Mouse (Mus musculus) heart, postnatal 10 days (tissue): ENCODE data around the gene Pde4dip. TPM values are rescaled to one million over a fixed set of nuclear protein-coding genes. Genes with fewer than 3 reads are reported as not detected.

ENCODE experiments used
- DNase-seq, 2 experiments: peaks; one replicate each; pipeline ENCODE4 v3.0.0; 2021
- intact Hi-C: fragments of 180-260 bp; cut with DNase I; formaldehyde crosslinking; loops from one replicate; pipeline ENCODE4 v1.15.1; 2025
- total RNA-seq, 2 experiments: library from RNA; stranded (reverse); gene quantifications; 2 replicates each; pipeline ENCODE4 v1.2.3; 2021

Gene Pde4dip
- total RNA-seq, 2 experiments from 2014 or later, result 1,178 to 1,212 TPM

DNA sequence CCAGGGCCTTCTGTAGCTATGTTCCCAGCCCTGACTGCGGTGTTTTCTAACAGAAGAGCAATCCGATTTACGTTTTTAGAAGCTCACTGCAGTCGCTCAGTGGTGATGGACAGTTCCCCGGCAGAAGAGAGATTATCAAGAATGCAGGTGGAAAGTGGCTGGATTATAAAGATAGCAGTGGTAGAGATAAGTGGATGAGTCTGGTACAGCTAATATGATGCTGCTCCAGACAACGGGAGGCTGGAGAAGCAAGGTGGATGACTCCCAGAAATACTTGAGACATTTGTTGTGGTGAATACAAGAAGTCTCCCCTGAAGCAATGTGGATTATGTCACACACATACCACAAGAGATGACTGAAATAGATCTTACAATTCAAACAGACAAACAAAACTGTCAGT is 126.6 kb downstream of the Pde4dip start:
- no peak for DNase-seq
- intact Hi-C loops, result loop anchor here (10.0 kb wide), 1 partner anchor 253 kb away; the partner anchor contains the start of gene Notch2

DNA sequence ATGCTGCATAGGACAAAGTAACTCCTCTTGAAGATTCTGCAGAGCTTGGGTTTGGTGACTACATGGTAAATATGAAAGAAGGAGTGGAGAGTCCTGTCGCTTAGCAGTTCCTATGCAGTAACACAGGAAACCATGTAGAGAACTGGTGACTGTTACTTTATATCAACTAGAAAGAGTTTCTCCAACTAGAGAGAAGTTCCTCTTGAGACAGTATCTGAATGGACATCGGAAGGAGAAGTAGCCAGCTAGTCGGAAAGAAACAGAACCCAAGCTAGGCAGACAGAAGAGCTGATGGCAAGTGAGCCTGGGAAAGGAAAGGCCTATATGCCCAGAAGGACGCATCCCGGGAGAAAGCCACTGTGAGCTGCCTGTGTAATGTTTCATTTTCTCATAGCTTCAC is 127.3 kb downstream of the Pde4dip start:
- DNase-seq, result no peak
- intact Hi-C loops, result loop anchor here (10.0 kb wide), 1 partner anchor 254 kb away; the partner anchor contains the start of gene Notch2

DNA sequence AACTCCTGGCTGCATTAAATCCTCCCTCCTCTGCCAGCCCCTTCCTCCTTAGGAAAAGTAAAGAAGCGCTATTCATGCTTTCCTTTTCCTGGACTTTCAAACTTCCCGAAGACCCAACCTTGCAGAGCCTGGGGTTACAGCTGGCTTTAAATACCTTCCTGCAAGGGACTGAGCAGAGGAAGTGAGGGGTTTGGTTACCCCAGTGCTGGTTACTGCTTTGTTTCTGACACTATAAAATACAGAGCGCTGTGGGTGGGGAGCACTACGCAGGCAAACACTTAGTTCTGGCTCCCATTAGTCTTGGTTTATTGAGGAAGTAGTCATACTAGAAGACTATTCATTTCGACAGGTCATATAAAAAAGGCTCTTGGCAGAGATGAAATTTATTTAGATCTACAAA is 128.7 kb downstream of the Pde4dip start:
- intact Hi-C loops, result loop anchor here (10.0 kb wide), 1 partner anchor 255 kb away; the partner anchor contains the start of gene Notch2
- no peak for DNase-seq

- no peak for DNase-seq
- intact Hi-C loops, result no loop called here
Observed at GRCm38 (mm10) chr3:97757501-97757900, 131.0 kb downstream of the Pde4dip start.

DNA sequence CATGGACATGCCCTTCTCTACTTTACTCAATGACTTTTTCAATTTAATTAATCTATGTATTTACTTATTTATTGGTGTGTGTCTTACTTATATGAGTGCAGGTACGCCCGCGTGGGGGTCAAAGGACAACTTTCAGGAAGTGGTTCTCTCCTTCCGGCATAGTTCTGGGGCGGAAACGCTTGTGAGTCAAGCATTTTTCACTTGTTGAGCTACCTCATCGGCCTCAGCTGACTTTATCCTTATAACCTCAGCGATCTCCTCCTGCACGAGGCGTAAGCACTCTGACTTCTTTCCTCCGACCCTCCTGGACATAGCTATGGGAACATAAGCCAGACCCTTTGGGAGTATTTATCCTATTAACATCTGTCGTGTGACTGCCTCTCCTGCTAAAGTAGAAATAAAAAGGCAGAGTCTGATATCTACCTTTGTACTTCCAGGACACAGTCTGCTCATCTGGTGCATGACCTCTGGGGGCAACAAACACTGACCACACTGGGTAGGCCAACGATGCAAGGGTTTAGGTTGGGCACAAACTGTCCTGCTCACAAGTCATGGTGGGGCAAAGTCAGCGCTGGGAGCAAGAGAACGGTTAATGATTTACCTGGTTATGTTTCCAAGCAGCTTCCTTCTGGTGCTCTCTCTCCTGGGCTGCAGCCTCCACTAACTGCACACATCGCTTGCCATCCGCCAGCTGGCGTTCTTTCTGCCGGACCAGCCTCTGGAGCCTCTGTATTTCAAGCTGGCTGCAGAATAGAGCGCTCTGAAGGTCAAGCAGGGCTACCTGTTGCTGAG is 132.0 kb downstream of the Pde4dip start:
- intact Hi-C loops, result no loop called here
- no peak for DNase-seq

DNA sequence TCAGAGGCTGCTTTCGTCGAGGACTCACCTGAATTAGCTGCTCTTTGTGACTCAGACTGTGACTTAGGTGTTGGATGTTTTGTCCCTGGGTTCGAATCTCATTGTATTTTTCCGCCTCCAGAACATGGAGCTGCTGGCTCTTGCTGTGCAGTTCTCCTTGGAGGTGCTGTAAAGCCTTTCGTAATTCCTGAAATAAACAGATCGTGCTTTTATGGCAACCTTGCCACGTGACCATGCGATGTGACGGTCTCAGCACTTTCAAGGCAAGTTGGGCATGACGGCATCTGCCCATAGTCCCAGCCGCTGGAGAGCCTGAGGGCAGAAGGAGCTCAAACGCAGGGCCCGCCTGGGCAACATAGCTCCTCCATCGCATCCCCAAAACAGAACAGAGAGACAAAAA is 133.1 kb downstream of the Pde4dip start:
- no peak for DNase-seq
- intact Hi-C loops, result no loop called here

- no peak for DNase-seq
- intact Hi-C loops, result no loop called here
Observed at GRCm38 (mm10) chr3:97752901-97753300, 135.6 kb downstream of the Pde4dip start.

GRCm38 (mm10) chr3:97751566-97751965 is 136.9 kb downstream of the Pde4dip start:
- intact Hi-C loops, result no loop called here
- no peak for DNase-seq

DNA sequence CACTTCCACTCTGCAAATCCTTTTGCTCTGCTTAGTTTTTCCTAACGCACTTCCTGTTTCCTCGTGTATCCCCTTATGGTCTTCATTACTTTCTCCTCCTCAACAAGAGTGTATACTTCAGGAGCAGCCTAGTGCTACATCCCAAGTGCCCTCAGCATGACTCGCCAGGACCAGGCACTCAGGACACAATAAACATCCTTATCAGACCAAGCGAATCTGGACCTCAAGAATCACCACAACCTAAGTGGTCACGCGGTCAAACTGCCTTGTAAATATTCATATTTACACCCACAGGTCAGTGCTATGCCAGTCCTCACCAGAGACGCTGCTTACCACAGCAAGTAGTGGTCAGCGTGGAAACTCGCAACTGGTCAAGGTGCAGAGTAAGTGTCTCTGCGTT is 139.7 kb downstream of the Pde4dip start:
- intact Hi-C loops, result no loop called here
- no peak for DNase-seq

GRCm38 (mm10) chr3:97742841-97743240 is 145.7 kb downstream of the Pde4dip start:
- DNase-seq, result no peak
- intact Hi-C loops, result no loop called here

DNA sequence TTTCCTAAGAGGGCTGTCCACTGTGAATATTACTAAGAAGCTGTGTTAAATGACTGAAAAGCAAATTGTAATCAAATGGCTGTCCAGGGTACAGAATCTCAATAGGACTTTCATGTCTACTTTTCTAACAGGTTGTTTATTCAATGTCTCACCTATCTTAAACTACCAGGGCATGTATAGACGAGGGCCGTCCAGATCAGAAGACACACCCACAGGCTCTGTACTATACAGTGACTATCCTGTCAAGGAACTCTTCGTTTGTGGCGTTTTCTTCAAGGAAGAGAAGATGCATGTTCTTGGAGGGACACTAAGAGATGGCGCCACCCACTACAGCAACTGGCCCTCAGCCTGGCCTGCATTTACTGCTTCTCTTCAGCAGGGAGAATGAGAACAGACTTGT is 152.9 kb downstream of the Pde4dip start:
- DNase-seq, result no peak
- intact Hi-C loops, result no loop called here

DNA sequence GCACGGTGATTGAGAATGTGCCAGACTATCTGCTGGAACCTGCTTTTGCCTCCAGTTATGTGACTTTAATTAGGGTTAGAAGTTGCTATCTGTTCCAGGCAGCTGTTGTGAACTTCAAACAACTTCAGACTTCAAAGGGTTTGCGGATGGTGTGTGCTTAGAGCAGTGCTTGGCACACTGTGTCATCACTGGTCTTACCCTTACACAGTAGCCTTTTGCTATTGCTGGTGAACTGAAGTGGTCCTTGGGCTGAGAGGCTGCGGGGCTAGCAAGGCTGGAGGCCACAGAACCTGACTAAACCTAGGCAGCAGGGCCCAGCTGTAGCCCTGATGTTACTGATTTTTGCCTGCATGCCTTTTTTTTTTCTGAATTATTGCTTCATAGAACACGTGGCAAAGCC is 154.2 kb downstream of the Pde4dip start:
- no peak for DNase-seq
- intact Hi-C loops, result no loop called here

DNA sequence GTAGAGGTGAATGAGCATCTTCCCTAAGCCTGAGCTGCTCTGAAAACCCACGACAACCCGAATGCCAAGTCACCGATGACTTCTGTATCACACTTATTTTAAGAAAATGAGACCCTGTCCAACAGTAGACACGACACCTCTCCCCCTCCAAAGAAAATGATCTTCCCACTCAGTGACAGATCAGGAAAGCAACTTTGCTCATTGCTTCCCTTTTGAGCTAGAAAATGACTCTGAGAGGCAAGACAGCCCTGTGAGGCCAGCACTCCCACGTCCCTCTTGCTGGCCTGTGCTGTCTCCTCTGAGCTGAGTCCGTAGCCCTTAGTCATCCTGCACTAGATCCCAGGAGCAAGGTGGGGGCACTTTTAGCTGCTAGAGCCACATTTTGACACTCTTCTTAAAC is 155.9 kb downstream of the Pde4dip start:
- intact Hi-C loops, result no loop called here

DNA sequence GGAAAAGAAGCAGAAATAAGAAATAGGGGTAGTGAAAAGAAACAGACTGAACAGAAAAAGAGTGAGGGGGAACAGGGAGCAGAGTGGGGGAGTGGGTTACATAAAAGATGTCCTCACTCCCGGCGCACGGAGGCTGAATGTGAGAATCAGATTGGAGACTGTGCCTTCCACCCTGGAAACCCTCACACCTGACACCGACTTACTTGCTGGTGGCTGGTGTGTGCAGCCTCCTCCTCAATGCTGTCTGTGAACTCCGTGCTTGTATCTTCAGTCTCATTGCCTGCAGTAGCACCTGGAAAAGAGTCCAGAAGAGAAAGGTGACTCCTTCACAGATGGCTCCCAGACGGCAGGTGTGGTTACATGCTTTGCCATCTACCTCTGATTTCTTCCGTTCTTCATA is 157.9 kb downstream of the Pde4dip start:
- intact Hi-C loops, result no loop called here
- DNase-seq, result no peak

More for the DNA sequence above, 155.9 kb downstream of the Pde4dip start:
- DNase-seq, result no peak

DNA sequence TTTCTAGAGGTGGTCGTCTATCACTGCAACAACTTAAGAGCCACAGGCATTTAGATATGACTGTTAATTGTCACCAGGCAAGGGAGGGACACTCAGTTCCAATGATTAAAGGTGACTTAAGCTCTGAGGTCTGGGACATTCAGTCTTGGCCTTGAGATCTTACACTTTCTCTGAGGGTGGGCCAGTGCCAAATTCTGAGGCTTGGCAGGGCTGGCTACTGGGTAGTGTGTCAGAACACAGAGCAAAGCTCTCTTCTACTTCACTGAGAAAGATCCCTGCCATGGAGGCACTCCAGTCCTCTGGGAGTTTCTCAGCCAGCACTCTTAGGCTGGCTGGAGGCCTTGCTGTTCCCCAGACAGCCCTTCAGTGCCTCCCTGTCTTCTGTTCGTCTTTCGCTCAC is 158.4 kb downstream of the Pde4dip start:
- peak; percentile 20 to 27 for DNase-seq
- intact Hi-C loops, result no loop called here

GRCm38 (mm10) chr3:97727801-97728200 is 160.7 kb downstream of the Pde4dip start:
- intact Hi-C loops, result no loop called here
- DNase-seq, result no peak

- no peak for DNase-seq
- intact Hi-C loops, result no loop called here
Observed at GRCm38 (mm10) chr3:97719116-97719515, 169.4 kb downstream of the Pde4dip start.

- intact Hi-C loops, result no loop called here
- DNase-seq, result no peak
Observed at GRCm38 (mm10) chr3:97715922-97716321, 172.6 kb downstream of the Pde4dip start.

DNA sequence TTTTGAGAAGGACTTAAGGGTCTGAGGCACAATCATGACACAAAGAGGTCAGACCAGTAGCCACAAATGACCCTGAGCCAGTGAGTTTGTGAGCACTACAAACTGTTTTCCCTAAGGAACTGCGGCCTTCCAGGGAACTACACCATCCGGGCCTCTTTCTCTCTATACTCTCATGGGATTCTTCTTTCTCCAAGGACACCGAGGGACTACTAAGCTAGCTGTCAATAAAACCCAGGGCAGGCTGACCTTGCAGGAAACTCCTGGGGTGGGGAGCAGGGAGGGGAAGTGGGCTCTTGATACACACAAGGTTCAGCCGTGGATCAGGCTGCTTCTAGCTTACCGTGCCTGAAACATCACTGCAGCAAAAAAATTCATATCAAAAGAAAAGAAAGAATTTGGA is 177.6 kb downstream of the Pde4dip start:
- DNase-seq, result no peak
- intact Hi-C loops, result no loop called here

DNA sequence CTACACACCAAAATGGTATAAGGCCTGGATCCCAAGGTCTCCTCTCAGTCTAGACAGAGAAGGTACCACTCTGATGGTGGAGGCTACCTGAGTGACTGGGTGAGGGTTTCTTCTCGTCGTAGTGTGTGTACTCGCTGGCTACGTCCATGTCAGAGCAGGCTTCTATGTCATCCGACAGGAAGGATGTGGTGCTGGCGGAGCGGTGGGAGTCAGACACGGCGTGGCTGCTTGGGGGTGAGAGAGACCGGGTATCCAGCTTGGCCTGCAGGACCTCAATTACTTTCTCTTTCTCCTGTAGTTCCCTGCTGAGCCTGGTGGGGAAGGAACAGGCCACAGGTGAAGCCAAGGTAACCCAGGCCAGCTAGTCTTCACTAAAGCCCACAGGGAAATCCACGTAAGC is 178.4 kb downstream of the Pde4dip start:
- intact Hi-C loops, result no loop called here
- no peak for DNase-seq

- intact Hi-C loops, result no loop called here
- DNase-seq, result no peak
Observed at GRCm38 (mm10) chr3:97706561-97706960, 181.9 kb downstream of the Pde4dip start.

- DNase-seq, result no peak
- intact Hi-C loops, result no loop called here
Observed at GRCm38 (mm10) chr3:97705508-97705907, 183.0 kb downstream of the Pde4dip start.
